Mouse (Mus musculus) neutrophil, adult 83 days (primary cell): ENCODE data around the gene Sbk2. TPM values are rescaled to one million over a fixed set of nuclear protein-coding genes. Genes with fewer than 3 reads are reported as not detected.

ENCODE experiments used
- total RNA-seq, 2 experiments: library from RNA; stranded (reverse); gene quantifications; one replicate each; pipeline ENCODE4 v1.2.4; 2023

The Sbk2 gene
- total RNA-seq = not detected

GRCm38 (mm10) chr7:4964272-4964671 lies at the start of gene Sbk2:
Sbk2 (minus strand) TSS chr7:4964406.

GRCm38 (mm10) chr7:4996003-4996895 lies 32.0 kb upstream of the Sbk2 start, which contains the start of gene Zfp579:
Zfp579 (minus strand) TSS chr7:4996158.

DNA sequence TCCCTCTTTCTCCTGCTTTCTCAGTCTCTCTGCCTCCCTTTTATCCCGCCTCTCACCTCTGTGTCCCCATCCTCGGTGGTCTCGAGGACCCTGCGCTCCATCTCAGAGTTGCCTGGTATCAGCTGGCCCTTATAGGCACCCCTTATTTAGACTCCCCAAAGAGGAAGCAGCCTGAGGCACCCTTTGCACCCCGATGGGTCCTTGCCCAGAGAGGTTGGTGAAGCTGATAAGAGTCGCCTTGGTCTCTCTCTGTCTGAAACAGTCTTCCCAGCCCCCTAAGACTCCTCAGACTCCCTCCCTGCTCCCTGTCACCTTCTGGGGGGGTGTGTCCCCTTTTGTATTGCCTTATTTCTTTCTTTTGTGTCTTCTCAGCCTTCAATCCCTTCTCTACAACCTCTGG lies 6.9 kb upstream of the Sbk2 start, which contains the start of gene Sbk3:
Gene Sbk3 (minus strand): TSS at position 101 of the 400 bp plus-strand sequence.

DNA sequence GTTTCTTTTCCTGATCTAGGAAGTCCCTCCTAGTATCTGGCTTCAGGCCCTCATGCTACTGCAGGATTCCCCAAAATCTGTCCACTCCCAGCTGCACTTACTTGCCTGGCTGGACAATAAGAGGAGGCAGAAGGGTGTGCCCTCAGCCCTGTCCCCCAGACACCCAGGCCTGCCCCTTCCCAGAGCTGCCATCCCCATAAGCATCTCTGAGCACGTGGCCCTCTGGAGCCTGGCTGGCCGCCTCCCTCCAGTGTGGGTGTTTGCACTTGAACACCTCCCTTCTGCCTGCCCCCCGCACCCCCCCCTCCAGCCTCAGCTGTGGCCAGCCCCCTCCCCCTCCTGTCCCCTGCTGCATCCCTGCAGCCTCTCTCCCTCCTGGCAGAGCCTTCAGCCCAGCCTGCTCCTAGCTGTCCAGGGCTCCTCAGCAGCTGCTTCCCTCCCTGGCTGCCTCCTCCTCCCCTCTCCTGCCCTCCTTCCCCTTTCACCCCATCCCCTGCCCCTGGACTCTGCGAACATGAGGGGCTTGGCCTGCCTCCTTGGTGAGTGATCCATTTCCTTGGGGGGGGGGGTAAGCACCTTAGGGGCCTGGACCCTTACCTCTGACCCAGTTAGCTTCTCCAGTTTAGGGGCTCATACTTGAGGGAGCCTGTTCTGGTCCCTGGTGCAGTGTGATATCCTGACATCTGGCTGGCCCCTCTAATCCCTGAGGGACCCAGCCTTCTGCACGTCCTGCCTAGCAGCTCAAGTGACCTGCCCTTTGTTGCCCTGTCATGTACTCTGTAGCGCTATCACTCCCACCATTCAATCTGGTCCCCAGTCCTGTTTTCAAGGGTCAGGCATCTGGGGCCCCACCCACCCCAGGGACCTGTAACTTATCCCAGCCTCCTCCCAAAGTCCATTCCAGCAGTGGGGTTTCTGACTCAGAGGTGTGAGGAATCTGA lies 38.5 kb downstream of the Sbk2 start, which contains the start of gene Ssc5d:
Gene Ssc5d (plus strand): TSS at position 345 of the 941 bp plus-strand sequence.

DNA sequence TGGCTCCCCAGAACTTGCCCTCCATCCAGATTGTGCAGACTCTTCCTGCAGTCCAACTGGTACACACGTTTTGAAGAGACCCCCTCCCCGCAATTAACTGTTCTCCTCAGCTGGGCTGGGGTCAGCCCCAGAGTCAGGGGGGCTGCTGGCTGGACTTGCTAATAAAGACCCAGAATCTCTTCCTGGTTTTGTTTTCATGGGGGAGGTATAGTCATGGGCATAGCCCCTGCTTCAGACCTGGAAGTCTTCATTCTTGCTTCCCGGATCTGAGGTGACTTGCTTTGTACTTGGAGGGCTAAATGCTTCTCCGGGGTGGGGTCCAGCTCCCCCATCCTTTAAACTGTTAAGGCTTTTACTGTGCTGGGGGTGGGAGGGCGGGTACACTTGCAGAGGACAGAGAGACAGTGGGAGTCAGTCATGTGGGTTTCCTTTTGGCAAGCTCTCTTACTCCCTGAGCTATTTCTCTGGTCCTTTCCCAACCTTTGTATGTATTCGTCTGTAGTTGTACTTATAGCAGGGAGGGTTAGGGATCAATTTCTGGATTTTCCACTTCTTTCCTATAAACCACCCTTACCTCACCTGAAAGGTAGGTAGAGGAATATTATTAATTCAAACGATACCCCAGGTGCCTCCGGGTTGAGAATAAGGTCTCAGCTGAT lies 42.3 kb downstream of the Sbk2 start, which contains the start of gene Nat14:
Gene Nat14 (plus strand): TSS at position 205 of the 659 bp plus-strand sequence.

GRCm38 (mm10) chr7:4915007-4915665 lies 49.1 kb downstream of the Sbk2 start, which contains the start of gene Zfp628:
Zfp628 (plus strand) TSS chr7:4915217.

GRCm38 (mm10) chr7:4906466-4906950 lies 57.7 kb downstream of the Sbk2 start, which contains the start of gene Gm36210:
Gm36210 (minus strand) TSS chr7:4906516.

Other genes starting within 250 kb of the Sbk2 start
- 10 to 100 TPM; 20.0 to 21.3 TPM for gene Tmem150b, start 239.2 kb downstream of the Sbk2 start, total RNA-seq
- gene Kmt5c, start 224.3 kb downstream of the Sbk2 start, total RNA-seq = 100 to 1,000 TPM; 113 TPM
- gene Cox6b2, start 211.3 kb downstream of the Sbk2 start, total RNA-seq = 10 to 100 TPM; 36.5 to 36.7 TPM
- gene Fam71e2, start 193.1 kb downstream of the Sbk2 start, total RNA-seq = not detected
- not detected for gene Il11, start 181.5 kb downstream of the Sbk2 start, total RNA-seq
- not detected for gene Tmem190, start 181.5 kb downstream of the Sbk2 start, total RNA-seq
- gene Tmem238, start 174.8 kb downstream of the Sbk2 start, total RNA-seq = 1 to 10 TPM; 2.1 to 2.4 TPM
- gene Rpl28, start 171.5 kb downstream of the Sbk2 start, total RNA-seq = 1,000 to 10,000 TPM in 1 of 2 experiments, 100 to 1,000 TPM in 1; 932 to 1,065 TPM
- gene Ube2s, start 151.8 kb downstream of the Sbk2 start, total RNA-seq = 100 to 1,000 TPM; 229 to 230 TPM
- gene Shisa7, start 119.7 kb downstream of the Sbk2 start, total RNA-seq = not detected
- gene Isoc2b, start 94.1 kb downstream of the Sbk2 start, total RNA-seq = 1 to 10 TPM; 4.5 to 7.4 TPM
- gene Isoc2a, start 87.3 kb downstream of the Sbk2 start, total RNA-seq = 1 to 10 TPM; 5.8 to 7.4 TPM
- not detected for gene Gm36210, start 57.9 kb downstream of the Sbk2 start, total RNA-seq
- gene Zfp628, start 49.2 kb downstream of the Sbk2 start, total RNA-seq = 10 to 100 TPM; 12.6 to 13.0 TPM
- 1 to 10 TPM; 2.3 to 3.0 TPM for gene Nat14, start 42.4 kb downstream of the Sbk2 start, total RNA-seq
- gene Ssc5d, start 38.6 kb downstream of the Sbk2 start, total RNA-seq = under 1 TPM; 0.07 to 0.42 TPM
- not detected for gene Sbk3, start 6.8 kb upstream of the Sbk2 start, total RNA-seq
- gene Zfp579, start 31.8 kb upstream of the Sbk2 start, total RNA-seq = 1 to 10 TPM; 4.7 to 5.2 TPM
- gene Zfp524, start 50.0 kb upstream of the Sbk2 start, total RNA-seq = 10 to 100 TPM; 13.7 to 14.8 TPM
- 10 to 100 TPM; 26.8 to 27.6 TPM for gene Fiz1, start 50.3 kb upstream of the Sbk2 start, total RNA-seq
- gene Gm44973, start 51.1 kb upstream of the Sbk2 start, total RNA-seq = not detected
- 10 to 100 TPM; 28.4 to 28.5 TPM for gene Zfp865, start 56.0 kb upstream of the Sbk2 start, total RNA-seq
- under 1 TPM; 0.42 to 0.70 TPM for gene Ccdc106, start 56.1 kb upstream of the Sbk2 start, total RNA-seq
- gene 4632433K11Rik, start 69.7 kb upstream of the Sbk2 start, total RNA-seq = under 1 TPM in 1 of 2 experiments, not detected in 1; 0.71 TPM
- 1 to 10 TPM; 2.1 to 2.6 TPM for gene Zfp784, start 74.0 kb upstream of the Sbk2 start, total RNA-seq
- gene Zfp580, start 87.1 kb upstream of the Sbk2 start, total RNA-seq = not detected
- 100 to 1,000 TPM; 211 to 222 TPM for gene U2af2, start 97.7 kb upstream of the Sbk2 start, total RNA-seq
- 100 to 1,000 TPM; 143 to 145 TPM for gene Epn1, start 115.8 kb upstream of the Sbk2 start, total RNA-seq
- gene Rfpl4, start 152.5 kb upstream of the Sbk2 start, total RNA-seq = not detected
- gene Rasl2-9, start 161.5 kb upstream of the Sbk2 start, total RNA-seq = not detected
- not detected for gene Vmn1r55, start 185.3 kb upstream of the Sbk2 start, total RNA-seq
- gene Vmn1r56, start 232.3 kb upstream of the Sbk2 start, total RNA-seq = not detected